Mouse (Mus musculus): ENCODE measurements around the gene Gdf11. TPM values are rescaled to one million over a fixed set of nuclear protein-coding genes. Genes with fewer than 3 reads are reported as not detected.

The Gdf11 gene
- polyA plus RNA-seq, 1 experiment: not detected

- TF ChIP-seq CTCF (IDR thresholded peaks at IDR 0.05; ENCODE audit: low read depth, low read length) (no peak), POLR2A (IDR thresholded peaks at IDR 0.05; ENCODE audit: borderline replicate concordance, low read depth, low read length) (no peak)
- Histone ChIP-seq H3K27ac (ENCODE audit: insufficient read depth, low read depth, low read length) (no peak overlapping the region), H3K4me1 (ENCODE audit: control insufficient read depth, insufficient read depth, low read length) (peaks cover 38% of the 10 kb centered on the region), H3K4me3 (ENCODE audit: insufficient read depth, low read length) (no peak overlapping the region)
Measured at GRCm38 (mm10) chr10:128899759-128900490, 8.4 kb upstream of the Gdf11 start.

- Histone ChIP-seq H3K27ac (ENCODE audit: insufficient read depth, low read depth, low read length) (no peak overlapping the region), H3K4me1 (ENCODE audit: control insufficient read depth, insufficient read depth, low read length) (peaks cover 26% of the 10 kb centered on the region), H3K4me3 (ENCODE audit: insufficient read depth, low read length) (no peak overlapping the region)
- TF ChIP-seq CTCF (IDR thresholded peaks at IDR 0.05; ENCODE audit: low read depth, low read length) (no peak), POLR2A (IDR thresholded peaks at IDR 0.05; ENCODE audit: borderline replicate concordance, low read depth, low read length) (no peak)
Measured at GRCm38 (mm10) chr10:128897501-128897900, 6.0 kb upstream of the Gdf11 start.

GRCm38 (mm10) chr10:128896807-128897206, 5.3 kb upstream of the Gdf11 start:
- Histone ChIP-seq H3K27ac (ENCODE audit: insufficient read depth, low read depth, low read length) (no peak overlapping the region), H3K4me3 (ENCODE audit: insufficient read depth, low read length) (no peak overlapping the region), H3K4me1 (ENCODE audit: control insufficient read depth, insufficient read depth, low read length) (peaks cover 25% of the 10 kb centered on the region)
- TF ChIP-seq CTCF (IDR thresholded peaks at IDR 0.05; ENCODE audit: low read depth, low read length) (no peak), POLR2A (IDR thresholded peaks at IDR 0.05; ENCODE audit: borderline replicate concordance, low read depth, low read length) (no peak)

GRCm38 (mm10) chr10:128895952-128896693, 4.6 kb upstream of the Gdf11 start:
- Histone ChIP-seq H3K27ac (ENCODE audit: insufficient read depth, low read depth, low read length) (no peak overlapping the region), H3K4me1 (ENCODE audit: control insufficient read depth, insufficient read depth, low read length) (peaks cover 20% of the 10 kb centered on the region), H3K4me3 (ENCODE audit: insufficient read depth, low read length) (no peak overlapping the region)
- no peak for TF ChIP-seq POLR2A (IDR thresholded peaks at IDR 0.05; ENCODE audit: borderline replicate concordance, low read depth, low read length)
- TF ChIP-seq CTCF (IDR thresholded peaks at IDR 0.05; ENCODE audit: low read depth, low read length): no peak

GRCm38 (mm10) chr10:128895437-128895836, 3.9 kb upstream of the Gdf11 start:
- TF ChIP-seq CTCF (IDR thresholded peaks at IDR 0.05; ENCODE audit: low read depth, low read length) (no peak), POLR2A (IDR thresholded peaks at IDR 0.05; ENCODE audit: borderline replicate concordance, low read depth, low read length) (no peak)
- Histone ChIP-seq H3K4me1 (ENCODE audit: control insufficient read depth, insufficient read depth, low read length) (peaks cover 16% of the 10 kb centered on the region), H3K27ac (ENCODE audit: insufficient read depth, low read depth, low read length) (no peak overlapping the region), H3K4me3 (ENCODE audit: insufficient read depth, low read length) (no peak overlapping the region)

- TF ChIP-seq CTCF (IDR thresholded peaks at IDR 0.05; ENCODE audit: low read depth, low read length): no peak
- no peak for TF ChIP-seq POLR2A (IDR thresholded peaks at IDR 0.05; ENCODE audit: borderline replicate concordance, low read depth, low read length)
- H3K4me1 ChIP-seq (ENCODE audit: control insufficient read depth, insufficient read depth, low read length): peaks cover 9% of the 10 kb centered on the region
- peak overlapping the region; percentile 45 for H3K4me3 ChIP-seq (ENCODE audit: insufficient read depth, low read length)
- H3K27ac ChIP-seq (ENCODE audit: insufficient read depth, low read depth, low read length): no peak overlapping the region
Measured at GRCm38 (mm10) chr10:128892246-128892645, 728 bp upstream of the Gdf11 start.

GRCm38 (mm10) chr10:128890383-128891295, 879 bp downstream of the Gdf11 start:
- peak overlapping the region; percentile 65 for H3K4me3 ChIP-seq (ENCODE audit: insufficient read depth, low read length)
- no peak overlapping the region for H3K27ac ChIP-seq (ENCODE audit: insufficient read depth, low read depth, low read length)
- peaks cover 6% of the 10 kb centered on the region for H3K4me1 ChIP-seq (ENCODE audit: control insufficient read depth, insufficient read depth, low read length)
- TF ChIP-seq CTCF (IDR thresholded peaks at IDR 0.05; ENCODE audit: low read depth, low read length) (no peak), POLR2A (IDR thresholded peaks at IDR 0.05; ENCODE audit: borderline replicate concordance, low read depth, low read length) (no peak)

GRCm38 (mm10) chr10:128889846-128890245, 1.7 kb downstream of the Gdf11 start:
- H3K4me3 ChIP-seq (ENCODE audit: insufficient read depth, low read length): no peak overlapping the region

GRCm38 (mm10) chr10:128888941-128889827, 2.3 kb downstream of the Gdf11 start:
- no peak for TF ChIP-seq CTCF (IDR thresholded peaks at IDR 0.05; ENCODE audit: low read depth, low read length)
- no peak for TF ChIP-seq POLR2A (IDR thresholded peaks at IDR 0.05; ENCODE audit: borderline replicate concordance, low read depth, low read length)
- Histone ChIP-seq H3K27ac (ENCODE audit: insufficient read depth, low read depth, low read length) (no peak overlapping the region), H3K4me3 (ENCODE audit: insufficient read depth, low read length) (no peak overlapping the region), H3K4me1 (ENCODE audit: control insufficient read depth, insufficient read depth, low read length) (peaks cover 6% of the 10 kb centered on the region)

More at GRCm38 (mm10) chr10:128889846-128890245, 1.7 kb downstream of the Gdf11 start:
- Histone ChIP-seq H3K27ac (ENCODE audit: insufficient read depth, low read depth, low read length) (no peak overlapping the region), H3K4me1 (ENCODE audit: control insufficient read depth, insufficient read depth, low read length) (peaks cover 6% of the 10 kb centered on the region)
- TF ChIP-seq CTCF (IDR thresholded peaks at IDR 0.05; ENCODE audit: low read depth, low read length): no peak

Data from bone marrow macrophage, adult 2 months (primary cell).